Mouse (Mus musculus) brain, embryonic 14.5 days (tissue): Measurements from ENCODE around the gene Esrrb. TPM values are rescaled to one million over a fixed set of nuclear protein-coding genes. Genes with fewer than 3 reads are reported as not detected.
A peak's percentile ranks its signal among the peaks of the same experiment; 100 is the strongest.

Experiments used
- DNase-seq: peaks from one replicate; pipeline ENCODE4 v3.0.0-alpha.2; 2011; ENCODE audit warnings: low read depth
- CTCF ChIP-seq: fragments of 200-500 bp; IDR thresholded peaks from 2 replicates; pipeline ENCODE4 v1.5.1; 2012; ENCODE audit warnings: inconsistent platforms, mild to moderate bottlenecking, moderate library complexity, borderline replicate concordance; ENCODE audit not compliant: insufficient read depth, insufficient read length; ENCODE audit errors: extremely low read depth
- POLR2A ChIP-seq: fragments of 200-500 bp; IDR thresholded peaks from 2 replicates; pipeline ENCODE4 v1.6.1; 2012; ENCODE audit warnings: mild to moderate bottlenecking, inconsistent platforms, borderline replicate concordance; ENCODE audit not compliant: poor library complexity, insufficient read depth, insufficient read length, severe bottlenecking; ENCODE audit errors: extremely low read depth
- polyA plus RNA-seq: library from polyadenylated mRNA; depleted of rRNA; stranded (reverse); fragments of >200 nt; gene quantifications from 2 replicates; pipeline ENCODE4 v1.2.3, GENCODE M21; 2012

Esrrb gene
- polyA plus RNA-seq, 1 experiment = 12.3 TPM

DNA sequence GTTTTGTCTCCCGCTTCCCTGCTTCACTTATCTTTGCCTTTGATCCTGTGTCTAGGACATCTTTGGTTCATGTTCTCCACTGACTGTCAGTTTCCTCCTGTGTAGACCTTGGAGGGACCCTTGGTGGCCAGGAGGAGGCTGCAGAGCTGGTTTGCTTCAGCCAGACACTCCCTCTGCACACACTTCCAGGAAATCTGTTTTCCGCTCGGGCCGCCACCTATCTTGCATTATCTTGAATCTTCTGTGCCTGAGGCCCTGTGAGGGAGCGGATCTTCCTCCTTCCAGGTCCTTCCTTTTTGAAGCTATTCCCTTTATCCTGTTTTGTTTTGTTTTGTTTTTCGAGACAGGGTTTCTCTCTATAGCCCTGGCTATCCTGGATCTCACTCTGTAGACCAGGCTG, 121.1 kb downstream of the Esrrb start:
- DNase-seq = no peak
- no peak for TF ChIP-seq CTCF

- no peak for TF ChIP-seq POLR2A
- no peak for TF ChIP-seq CTCF
- DNase-seq = no peak
These were observed 122.5 kb downstream of the Esrrb start for GRCm38 (mm10) chr12:86483413-86483841.

- TF ChIP-seq POLR2A (no peak), CTCF (no peak)
- no peak for DNase-seq
These were observed 127.1 kb downstream of the Esrrb start for GRCm38 (mm10) chr12:86488005-86488404.

DNA sequence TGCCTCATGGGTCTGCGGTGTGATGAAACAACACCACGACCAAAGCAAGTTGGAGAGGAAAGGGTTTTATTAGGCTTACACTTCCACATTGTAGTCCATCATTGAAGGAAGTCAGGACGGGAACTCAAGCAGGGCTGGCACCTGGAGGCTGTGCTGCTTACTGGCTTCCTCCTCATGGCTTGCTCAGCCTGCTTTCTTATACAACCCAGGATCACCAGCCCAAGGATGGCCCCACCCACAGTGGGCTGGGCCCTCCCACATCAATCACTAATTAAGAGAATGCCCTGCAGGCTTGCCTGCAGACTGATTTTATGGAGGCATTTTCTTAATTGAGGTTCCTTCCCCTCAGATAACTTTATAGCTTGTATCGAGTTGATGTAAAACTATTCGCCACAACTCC, 129.1 kb downstream of the Esrrb start:
- TF ChIP-seq CTCF = no peak
- no peak for TF ChIP-seq POLR2A
- no peak for DNase-seq

DNA sequence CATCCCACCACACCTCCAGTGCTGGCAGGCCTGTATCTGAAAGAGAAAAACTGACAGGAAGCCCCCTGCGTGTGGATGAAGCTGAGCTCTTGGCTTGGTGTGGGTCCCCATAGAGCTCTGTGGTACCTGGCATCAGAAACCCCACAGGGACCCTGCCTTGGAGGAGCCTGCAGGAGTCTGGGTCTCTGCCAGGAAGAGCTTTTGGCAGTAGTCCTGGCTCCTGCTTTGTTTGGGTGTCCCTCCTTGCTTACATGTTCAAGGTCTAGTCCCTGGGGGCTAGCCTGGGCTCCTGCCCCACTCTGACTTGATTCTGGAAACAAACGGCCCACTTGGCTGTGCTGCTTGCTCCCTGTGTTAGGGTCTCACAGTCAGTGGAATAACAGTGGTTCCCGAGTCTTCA, 130.6 kb downstream of the Esrrb start:
- TF ChIP-seq POLR2A (no peak), CTCF (no peak)

DNA sequence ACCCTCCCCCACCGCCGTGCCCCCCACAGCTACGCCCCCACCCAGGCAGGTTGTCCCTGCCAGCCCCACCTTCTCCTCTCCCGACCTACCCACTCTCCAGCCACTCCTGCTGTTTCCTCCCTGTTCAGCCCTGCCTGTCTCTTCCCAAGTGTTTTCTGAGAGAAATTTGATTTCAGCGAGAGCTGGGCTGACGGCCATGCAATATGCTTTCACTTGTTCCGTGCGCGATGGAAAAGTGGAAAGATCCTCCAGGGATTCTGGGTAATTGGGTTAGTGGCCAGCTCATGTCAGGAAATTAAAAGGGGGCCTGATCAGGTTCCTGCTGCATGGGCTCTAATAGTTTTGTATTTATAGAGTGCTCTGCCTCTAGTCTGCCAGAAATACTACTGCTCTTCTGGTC, 131.9 kb downstream of the Esrrb start:
- peak; percentile 80 for DNase-seq
- TF ChIP-seq CTCF = no peak
- TF ChIP-seq POLR2A = no peak

More for the DNA sequence above, 130.6 kb downstream of the Esrrb start:
- DNase-seq = peak; percentile 23

- DNase-seq = no peak
- TF ChIP-seq CTCF = no peak
- no peak for TF ChIP-seq POLR2A
These were observed 136.2 kb downstream of the Esrrb start for GRCm38 (mm10) chr12:86497126-86497525.

DNA sequence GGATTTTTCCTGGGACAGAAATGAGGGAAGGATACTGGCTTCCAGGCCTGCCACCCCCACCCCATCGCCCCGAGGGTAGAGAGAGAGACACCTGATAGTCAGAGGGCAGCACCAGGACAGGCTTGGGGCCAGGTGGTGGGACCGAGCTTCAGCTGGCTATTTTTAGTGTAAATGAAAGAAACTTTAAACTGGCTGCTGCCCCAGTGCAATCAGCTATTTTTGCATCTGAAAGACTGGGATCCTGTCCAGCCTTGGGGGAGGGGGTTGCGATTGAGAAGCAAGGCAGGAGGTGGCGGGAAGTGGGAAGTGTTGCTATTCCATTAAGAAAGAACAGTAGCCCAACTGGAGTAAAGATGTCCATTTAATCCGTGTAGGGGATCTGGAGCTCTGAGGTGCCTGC, 137.8 kb downstream of the Esrrb start:
- peak; percentile 92 for DNase-seq
- no peak for TF ChIP-seq CTCF
- no peak for TF ChIP-seq POLR2A

- no peak for DNase-seq
- no peak for TF ChIP-seq CTCF
- no peak for TF ChIP-seq POLR2A
These were observed 140.8 kb downstream of the Esrrb start for GRCm38 (mm10) chr12:86501728-86502127.

DNA sequence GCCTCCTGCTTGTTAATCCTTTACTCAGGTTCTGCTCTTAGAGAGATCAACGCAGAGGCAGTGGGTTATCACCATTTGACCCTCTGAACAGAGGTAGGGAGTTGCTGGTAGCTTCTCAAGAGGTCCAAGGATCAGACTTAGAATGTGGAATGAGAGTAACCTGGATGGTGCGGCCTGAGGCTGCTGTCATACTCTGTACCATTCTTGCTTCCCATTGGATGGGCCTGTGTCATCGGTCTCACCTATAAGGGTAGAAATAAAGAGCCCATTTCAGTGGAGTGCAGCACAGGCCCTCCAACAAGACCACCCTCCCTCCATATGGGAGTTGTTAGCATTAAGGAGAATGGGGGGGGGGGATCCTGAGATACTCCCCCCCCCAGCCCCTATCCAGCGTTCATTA, 143.0 kb downstream of the Esrrb start:
- TF ChIP-seq POLR2A (no peak), CTCF (no peak)
- no peak for DNase-seq

DNA sequence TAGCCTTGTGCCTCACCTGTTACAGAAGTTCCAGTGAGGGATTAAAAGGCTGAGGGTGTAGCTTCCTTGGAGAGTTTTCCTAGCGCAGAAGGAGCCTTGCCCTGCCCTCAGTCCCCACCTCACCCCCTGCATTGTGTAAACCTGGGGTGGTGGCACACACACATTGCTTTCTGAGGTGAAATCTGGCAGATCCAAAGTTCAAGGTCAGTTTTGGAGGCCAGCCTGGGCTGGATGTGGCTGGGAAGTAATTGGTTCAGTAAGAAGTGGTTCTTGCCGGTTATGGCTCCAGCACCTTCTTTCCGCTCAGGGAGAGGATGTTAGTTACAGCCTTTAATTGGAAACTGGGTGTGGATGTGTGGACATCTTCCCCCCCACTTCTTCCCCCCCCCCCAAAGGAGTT, 143.4 kb downstream of the Esrrb start:
- no peak for TF ChIP-seq CTCF
- TF ChIP-seq POLR2A = no peak

DNA sequence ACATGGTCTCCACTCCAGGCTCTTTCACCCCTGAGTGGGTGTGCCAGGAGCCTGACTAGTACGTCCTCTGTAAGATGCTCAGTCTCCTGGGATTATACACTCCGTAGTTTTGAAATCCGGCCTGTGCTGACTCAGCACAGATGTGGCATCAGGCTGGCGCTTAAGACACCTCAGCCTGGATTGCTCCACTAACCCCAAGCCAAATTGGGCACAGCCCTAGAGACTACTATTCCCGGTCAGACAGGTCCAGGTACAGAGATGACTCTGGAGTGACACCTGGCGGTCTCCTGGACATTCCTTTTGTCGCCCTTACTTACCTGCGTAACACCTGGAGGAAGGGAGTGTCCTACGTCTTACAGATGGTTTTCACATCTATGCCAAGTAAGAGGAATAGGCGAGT, 146.8 kb downstream of the Esrrb start:
- DNase-seq = no peak
- TF ChIP-seq POLR2A (no peak), CTCF (no peak)

More for the DNA sequence above, 143.4 kb downstream of the Esrrb start:
- no peak for DNase-seq
